Mouse (Mus musculus) sigmoid colon, adult 10 weeks (tissue): Measurements from ENCODE around the gene Zbtb3. TPM values are rescaled to one million over a fixed set of nuclear protein-coding genes. Genes with fewer than 3 reads are reported as not detected.

ENCODE experiments used
- polyA plus RNA-seq: library from polyadenylated mRNA; stranded (reverse); fragments of 350-450 nt; fragmentation: Illumina TruSeq; extraction: RNeasy Lipid Tissue Mini Kit (QIAGEN cat#74804); gene quantifications from one replicate; pipeline ENCODE4 v1.2.3, GENCODE M21; 2014; ENCODE audit warnings: low read depth, low replicate concordance

Gene Zbtb3
- not detected for polyA plus RNA-seq

DNA sequence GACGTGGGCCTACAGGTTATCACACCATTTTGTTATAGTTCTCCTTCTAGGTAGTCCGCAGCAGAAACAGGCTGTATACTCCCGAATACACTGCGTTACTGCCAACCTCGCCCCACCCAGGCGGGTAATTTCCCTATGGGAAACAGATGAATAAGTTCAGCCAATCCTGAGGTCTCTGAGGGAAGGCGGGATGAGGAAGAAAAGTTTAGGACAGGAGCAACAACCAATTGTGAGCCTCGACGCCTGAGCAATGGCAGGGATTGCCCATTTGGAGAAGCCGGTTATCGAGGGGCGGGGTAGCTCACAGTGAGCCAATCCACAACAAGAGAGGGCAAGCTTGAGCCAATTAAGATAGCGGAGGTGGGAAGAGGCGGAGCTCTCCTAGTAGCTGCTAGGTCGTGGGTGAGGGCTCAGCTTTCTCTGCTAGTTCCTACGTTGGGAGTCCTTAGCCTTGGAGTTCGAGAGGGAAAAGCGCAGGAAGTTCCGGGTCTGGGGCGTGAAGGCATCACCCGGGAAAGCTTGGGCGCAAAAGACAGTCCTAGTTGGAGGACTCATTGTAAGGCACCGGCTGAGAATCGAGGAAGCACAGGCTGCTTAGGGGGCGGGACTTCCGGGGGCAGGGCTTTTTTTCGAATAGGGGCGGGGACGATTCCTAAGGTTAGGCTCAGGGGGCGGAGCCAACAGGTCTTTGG lies at the start of gene Zbtb3:
Zbtb3 (plus strand) TSS at position 426 of the 692 bp plus-strand sequence.

DNA sequence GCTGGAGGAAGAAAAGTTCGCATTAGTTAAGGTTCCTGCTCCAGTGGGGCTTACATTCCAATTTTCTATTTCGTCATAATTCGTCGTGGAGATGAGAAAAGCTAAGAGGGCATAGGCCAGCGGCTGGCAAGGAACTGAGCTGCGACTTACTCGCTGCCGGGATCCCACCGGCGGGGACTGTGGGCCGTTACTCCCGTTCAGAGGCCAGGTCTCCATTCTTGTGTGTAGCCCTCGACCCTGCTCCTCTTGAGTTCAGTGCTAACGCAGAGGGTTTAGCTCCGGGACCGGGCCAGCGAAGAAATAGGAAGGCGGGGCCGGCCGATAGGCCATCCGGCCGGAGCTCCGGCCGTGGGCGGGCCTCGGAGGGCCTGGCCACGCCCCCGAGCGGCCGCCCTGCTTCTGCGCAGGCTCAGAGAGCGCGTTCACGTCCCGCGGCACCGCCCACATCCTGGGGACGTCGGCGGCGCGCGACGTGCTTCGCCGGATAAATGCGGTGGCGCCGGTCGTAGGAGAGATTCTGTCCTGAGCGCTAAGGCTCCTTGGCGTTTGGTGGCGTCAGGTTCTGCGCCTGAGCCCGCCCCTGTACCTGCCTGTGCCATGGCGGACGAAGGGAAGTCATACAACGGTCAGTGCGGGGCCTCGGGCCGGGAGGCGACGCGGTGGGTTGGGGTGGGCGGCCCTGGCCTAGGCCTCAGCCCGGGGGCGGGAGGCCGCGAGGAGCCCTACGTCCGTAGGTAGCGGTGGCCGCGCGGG lies 45.5 kb upstream of the Zbtb3 start, which contains the start of gene Nxf1:
Nxf1 (plus strand) TSS at position 439 of the 753 bp plus-strand sequence.

DNA sequence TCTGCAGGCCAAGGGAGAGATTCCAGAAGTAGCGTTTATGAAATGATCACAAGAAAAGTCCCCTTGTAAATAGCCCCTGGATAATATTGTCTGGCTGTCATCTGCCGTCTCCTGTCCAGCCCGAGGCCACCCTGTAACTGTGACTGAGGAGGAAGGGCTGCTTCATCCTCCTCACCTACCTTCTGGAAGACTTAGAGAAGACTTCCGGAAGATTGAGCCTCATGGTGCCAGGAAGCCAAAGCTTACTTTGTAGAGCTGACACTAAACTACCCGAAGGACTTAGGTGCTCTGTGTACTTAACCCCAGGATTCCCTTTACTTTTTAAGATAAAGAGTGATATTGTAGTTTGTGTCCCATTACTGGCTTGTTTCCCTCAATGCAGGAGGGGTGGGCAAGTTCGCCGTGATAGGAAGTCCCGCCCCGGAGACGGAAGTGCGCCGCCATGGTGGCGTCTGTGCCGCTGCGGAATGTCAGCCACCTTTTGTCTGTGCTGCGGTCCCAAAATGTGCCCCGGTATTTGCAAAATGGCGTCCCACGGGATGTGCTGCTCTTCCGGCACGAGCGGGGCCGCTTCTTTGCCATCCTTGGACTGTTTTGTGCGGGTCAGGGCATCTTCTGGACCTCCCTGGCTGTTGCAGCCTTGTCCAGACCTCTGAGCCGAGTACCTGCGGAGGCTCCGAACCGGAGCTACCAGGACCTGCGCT lies 31.6 kb upstream of the Zbtb3 start, which contains the start of gene Tmem223:
Tmem223 (plus strand) TSS at position 430 of the 704 bp plus-strand sequence.

DNA sequence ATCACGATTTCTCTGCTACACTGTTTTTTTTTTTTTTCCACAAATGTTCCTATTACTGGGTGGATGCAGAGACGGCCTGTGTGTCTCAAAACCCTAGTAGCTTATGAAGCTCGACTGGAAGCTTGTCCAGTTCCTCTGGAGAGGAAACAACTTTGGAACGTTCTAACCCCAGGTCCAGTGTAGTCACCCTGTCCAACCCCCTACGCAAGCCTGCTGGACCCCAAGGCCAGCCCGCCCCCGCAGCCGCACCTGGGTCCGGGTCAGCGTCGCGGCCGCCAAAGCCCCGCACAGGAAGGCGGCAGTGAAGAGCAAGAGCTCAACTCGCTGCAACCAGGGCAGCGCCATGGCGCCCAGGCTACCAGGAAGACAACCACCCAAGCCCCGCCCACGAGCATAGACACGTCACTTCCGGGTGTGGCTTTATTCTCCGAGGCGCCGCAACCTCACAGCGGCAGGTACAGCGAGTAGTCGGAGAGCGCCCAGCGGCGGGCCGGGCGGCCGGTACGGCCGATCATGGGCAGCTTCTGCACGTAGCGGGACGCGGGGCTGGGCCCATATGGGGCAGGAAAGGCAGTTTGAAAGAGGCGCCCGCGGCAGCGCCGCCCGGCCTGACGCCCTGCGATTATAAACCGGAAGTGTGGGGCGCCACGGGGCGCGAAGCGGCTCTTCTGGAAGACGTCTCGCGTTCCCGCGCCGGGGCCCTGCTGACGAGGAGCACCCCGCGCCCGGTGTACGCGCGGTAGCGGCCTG lies 28.1 kb upstream of the Zbtb3 start, which contains the start of gene Tmem179b:
Tmem179b (minus strand) TSS at position 382 of the 750 bp plus-strand sequence.

DNA sequence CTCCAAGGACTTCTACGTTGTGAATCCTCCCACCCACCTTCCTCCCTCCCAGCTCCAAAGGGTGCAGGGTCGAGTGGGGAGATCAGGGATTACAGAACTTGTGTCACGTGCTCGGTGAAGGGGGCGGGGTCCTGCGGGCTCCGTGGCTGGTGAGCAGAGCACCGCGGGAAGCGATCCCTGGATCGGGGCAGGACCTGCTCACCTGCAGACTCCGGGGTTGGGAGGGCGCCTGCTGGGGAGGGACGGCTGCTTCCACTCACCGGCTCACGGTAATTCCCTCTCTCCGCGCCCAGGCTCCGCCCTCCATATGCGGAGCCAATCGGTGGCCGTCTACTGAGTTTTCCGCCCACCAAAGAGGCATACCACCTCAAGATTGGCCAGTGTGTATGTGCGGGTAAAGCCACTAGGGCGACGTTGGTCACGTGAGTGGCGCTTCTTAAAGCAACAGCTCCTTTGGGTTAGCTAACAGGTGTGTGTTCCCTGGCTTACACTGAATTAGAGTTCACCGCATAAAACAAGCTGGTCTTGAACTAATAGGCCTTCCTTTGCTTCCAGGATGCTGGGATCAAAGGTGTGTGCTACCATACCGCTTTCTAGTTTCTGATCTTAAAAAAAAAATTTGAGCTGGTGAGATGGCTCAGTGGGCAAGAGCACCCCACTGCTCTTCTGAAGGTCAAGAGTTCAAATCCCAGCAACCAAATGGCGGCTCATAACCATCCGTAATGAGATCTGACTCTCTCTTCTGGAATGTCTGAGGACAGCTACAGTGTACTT lies 16.2 kb upstream of the Zbtb3 start, which contains the start of gene Taf6l:
Taf6l (minus strand) TSS at position 410 of the 774 bp plus-strand sequence.

DNA sequence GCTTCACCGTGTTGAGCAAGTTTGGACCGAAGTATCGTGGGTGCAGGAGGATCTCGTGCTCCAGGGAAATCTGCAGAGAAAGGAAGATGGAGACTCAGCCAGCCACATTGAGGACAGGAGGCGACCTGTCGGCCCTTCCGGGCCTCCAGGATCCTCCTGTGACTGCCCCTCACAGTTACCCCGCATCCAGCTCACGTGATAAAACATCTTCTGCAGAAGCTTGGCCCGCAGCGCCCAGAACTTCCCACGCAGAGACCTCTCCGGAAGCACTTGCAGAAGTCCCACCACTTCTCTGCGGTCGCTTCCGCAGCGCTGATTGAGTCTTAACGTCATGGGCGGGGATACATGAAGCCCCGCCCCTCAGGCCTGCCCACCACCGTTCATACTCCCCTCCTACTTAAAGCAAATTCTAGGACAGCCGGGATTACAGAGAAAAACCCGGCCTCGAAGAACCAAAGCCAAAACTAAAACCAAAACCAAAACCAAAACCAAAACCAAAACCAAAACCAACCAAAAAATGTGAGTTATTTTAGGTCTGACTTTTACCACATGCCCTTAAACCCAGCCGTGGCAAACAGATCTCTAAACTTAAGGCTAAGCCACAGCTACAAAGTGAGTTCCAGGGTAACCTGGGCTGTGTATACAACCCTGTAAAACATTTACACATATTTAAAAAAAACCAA lies 4.0 kb upstream of the Zbtb3 start, which contains the start of gene Polr2g:
Polr2g (minus strand) TSS at position 314 of the 683 bp plus-strand sequence.

DNA sequence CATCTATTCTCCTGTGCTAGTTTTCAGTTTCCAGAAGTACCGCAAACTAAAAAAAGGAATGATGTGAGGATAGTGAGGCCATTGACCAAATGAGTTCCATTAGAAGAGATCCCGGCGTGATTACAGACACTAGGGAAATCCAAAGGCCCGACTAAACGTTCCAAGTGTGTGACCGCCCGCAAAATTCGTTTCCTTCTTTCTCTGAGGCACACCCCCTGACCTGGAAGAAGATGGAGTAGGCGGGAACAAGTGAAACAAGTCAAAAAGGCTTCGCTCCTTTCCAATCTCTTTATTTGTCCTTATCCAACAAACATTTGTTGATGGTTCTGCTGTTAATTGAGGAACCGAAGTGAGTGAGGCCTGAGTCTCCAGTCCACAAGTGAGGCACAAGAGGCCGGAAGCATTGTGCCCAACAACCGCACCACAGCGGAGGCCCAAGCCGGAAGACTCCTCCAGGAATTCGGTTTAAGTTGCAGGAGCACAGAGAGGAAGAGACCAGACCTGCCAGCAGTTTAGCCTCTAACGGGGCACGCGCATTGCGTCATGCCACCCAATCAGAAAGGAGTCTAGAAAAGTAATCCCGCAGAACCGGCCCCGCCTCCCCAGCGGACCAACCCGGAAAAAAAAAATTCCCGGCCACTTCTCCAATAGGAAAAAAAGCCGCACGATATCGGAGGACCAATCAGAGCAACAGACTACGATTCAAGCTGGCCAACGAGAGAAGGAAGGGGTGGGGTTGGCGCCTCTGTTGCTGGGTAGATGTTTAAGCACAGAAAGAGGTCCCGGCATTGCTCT lies 16.6 kb downstream of the Zbtb3 start, which contains the start of gene Ttc9c:
Ttc9c (minus strand) TSS at position 533 of the 795 bp plus-strand sequence.

DNA sequence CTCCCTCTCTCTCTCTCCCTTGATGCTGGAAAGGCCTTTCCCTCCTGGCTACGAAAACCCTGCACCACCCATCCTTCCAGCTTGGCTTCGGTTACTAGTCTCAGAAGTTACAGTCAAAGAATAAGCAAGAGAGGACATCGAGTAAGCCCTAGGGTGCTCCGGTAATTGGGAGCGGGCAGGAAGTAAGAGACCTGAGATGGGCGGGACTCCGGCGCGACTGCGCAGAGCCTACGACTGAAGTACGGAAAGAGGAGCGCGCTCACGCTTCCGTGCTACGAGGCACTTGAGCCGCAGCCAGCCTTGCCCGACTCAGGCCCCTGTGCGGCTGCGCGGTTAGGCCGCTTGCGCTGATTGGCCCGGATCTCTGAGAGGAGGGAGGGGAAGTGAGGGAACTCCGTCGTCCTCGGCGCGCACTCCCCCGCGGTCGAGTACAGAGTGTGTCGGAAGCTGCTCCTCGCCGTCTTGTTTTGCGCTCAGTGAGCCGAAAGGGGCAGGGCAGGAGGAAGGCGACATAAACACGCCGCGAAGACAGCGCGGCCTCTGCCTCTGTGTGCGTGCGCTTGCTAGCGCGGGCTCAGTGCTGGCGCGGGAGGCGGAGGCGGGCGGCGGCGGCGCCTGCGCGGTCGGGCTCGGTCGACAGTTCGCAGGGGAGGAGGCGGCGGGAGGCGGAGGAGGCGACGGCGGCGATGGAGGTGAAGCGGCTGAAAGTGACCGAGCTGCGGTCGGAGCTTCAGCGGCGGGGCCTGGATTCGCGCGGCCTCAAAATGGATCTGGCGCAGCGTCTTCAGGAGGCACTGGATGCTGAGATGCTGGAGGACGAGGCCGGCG lies 17.5 kb downstream of the Zbtb3 start, which contains the start of gene Hnrnpul2:
Hnrnpul2 (plus strand) TSS at position 415 of the 828 bp plus-strand sequence.

DNA sequence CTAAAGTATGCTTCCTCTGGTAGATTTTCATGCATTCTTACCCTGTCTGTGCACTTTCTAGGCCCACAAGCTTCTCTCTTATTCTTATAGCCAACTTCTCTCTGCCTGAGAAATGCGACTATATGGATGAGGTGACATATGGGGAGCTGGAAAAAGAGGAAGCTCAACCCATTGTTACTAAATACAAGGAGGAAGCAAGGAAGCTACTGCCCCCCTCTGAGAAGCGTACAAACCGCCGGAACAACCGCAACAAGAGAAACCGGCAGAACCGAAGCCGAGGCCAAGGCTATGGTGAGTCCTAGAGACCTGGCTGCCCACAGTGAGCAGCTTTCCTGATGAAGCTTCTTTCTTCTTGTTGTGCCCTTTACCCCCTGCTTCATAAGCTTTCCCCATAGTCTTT lies 27.3 kb downstream of the Zbtb3 start, which contains the start of gene AC129217.1:
AC129217.1 (plus strand) TSS at position 114 of the 400 bp plus-strand sequence.

DNA sequence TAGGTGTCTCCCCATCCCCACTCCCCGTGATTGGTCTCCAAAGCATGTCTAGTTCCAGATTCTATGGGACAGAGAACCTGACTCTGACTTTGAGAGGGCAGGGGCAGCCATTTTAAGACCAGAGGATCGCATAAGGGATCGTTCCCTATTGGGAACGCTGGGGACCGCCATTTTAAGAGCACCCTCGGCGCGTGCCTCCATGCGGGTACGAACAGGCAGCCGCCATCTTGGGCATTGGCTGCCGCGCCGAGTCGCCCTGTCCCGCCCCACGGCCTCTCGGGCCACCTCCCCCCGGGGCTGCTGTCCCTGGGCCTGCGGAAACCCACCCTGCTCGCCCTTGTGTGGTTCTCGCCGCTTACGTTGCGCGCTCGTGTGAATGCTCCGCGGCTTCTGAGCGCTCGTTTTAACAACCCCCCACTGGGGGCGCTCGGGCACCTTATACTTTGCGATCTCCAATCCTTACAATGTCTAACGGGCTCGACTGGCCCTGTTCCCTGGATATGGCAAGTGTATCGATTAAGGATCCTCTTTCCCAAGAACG lies 35.0 kb downstream of the Zbtb3 start, which contains the start of gene Bscl2:
Bscl2 (plus strand) TSS at position 217 of the 541 bp plus-strand sequence.

DNA sequence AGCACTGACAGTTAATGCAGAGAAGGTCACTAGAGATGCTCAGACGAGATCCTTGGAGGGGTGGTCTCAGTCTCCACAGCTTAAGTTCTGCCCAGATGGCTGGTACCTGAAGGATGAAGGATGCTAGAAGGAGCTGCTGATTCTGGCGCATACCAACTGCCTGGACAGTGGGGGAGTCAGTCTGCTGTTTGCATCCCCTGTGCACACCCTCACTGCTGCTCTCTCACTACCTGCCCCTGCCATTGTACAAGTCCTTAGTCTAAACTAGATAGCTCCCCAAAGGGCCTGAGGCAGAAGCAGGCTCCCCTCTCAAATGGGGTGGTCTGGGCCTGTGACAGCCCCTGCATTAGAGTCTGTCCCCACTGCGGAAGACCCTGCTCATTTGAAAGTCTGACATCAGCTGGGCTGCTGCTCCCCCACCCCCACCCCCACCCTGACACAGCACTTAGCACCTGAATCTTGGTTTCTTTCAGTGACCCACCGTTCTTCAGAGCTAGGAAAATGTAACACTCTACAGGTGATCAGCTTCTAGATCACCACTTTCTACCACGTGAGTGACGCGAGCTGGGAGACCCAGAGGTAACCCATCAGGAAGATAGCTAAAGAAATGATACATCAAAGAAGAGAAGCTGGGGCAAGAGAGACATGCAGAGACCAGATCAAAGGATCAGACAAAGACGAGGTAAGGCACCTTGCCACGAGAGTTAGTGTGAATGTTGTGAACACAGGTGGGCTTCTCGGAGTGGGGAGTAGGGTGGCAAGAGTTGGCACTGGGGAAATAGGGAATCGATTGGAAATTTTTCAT lies 37.0 kb downstream of the Zbtb3 start, which contains the start of gene Gng3:
Gng3 (minus strand) TSS at position 92 of the 805 bp plus-strand sequence.

DNA sequence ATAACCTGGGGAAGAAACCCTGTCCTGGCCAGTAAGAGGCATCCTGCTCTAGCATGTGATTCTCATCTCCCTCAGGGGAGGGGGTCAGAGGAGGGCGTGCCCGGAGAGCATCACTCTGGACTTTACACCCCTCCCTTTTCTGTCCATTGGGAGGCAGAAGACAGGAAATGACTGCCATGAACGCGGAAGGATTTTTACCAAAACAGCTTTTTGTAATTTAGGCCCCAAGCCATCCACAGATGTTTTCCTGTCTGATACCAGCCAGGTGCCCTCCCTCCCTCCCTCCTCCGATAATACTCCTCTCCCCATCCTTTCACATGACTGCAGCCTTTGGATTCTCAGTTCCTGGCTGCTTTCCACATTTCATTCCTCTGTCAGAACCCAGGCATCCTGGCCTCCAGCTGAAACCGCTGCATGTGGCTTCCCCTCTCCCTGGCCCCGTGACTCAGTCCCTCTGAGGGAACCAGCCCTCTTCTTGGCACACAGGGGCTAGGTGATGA lies 48.1 kb downstream of the Zbtb3 start, which contains the start of gene Lrrn4cl:
Lrrn4cl (plus strand) TSS at position 367 of the 500 bp plus-strand sequence.

